Mouse (Mus musculus) embryonic facial prominence, embryonic 15.5 days (tissue): ENCODE measurements around the gene Olfr868. TPM values are rescaled to one million over a fixed set of nuclear protein-coding genes. Genes with fewer than 3 reads are reported as not detected.

Experiments used
- ATAC-seq: fragments of 200-750 bp; cut with Nextera tagmentation; 2 replicates; pipeline ENCODE4 v1.8.0; 2017; ENCODE audit warnings: low read depth, moderate TSS enrichment; ENCODE audit not compliant: insufficient number of reproducible peaks, low FRiP score, low TSS enrichment
- H3K27ac ChIP-seq: fragments of 300-500 bp; sonication (generic); replicated peaks from 2 replicates; pipeline ENCODE4 v1.5.1; 2015; ENCODE audit warnings: mild to moderate bottlenecking, inconsistent platforms
- H3K27me3 ChIP-seq: fragments of 300-500 bp; sonication (generic); 2 replicates; pipeline ENCODE4 v1.6.1; 2015; ENCODE audit warnings: inconsistent platforms
- H3K36me3 ChIP-seq: fragments of 300-500 bp; sonication (generic); 2 replicates; pipeline ENCODE4 v1.6.1; 2015; ENCODE audit warnings: mild to moderate bottlenecking, inconsistent platforms
- H3K4me1 ChIP-seq: fragments of 300-500 bp; sonication (generic); 2 replicates; pipeline ENCODE4 v1.6.1; 2015; ENCODE audit warnings: inconsistent platforms
- H3K4me2 ChIP-seq: fragments of 300-500 bp; sonication (generic); replicated peaks from 2 replicates; pipeline ENCODE4 v1.6.1; 2015; ENCODE audit warnings: mild to moderate bottlenecking, inconsistent platforms
- H3K4me3 ChIP-seq: fragments of 300-500 bp; sonication (generic); replicated peaks from 2 replicates; pipeline ENCODE4 v1.5.1; 2015; ENCODE audit warnings: mild to moderate bottlenecking, inconsistent platforms
- H3K9ac ChIP-seq: fragments of 300-500 bp; sonication (generic); 2 replicates; pipeline ENCODE4 v1.6.1; 2015; ENCODE audit warnings: inconsistent platforms
- H3K9me3 ChIP-seq: fragments of 300-500 bp; sonication (generic); replicated peaks from 2 replicates; pipeline ENCODE4 v1.6.1; 2016; ENCODE audit warnings: inconsistent platforms
- WGBS: fragments of 180-500 bp; shearing (Covaris S2); methylation state at CpG from one replicate; pipeline ENCODE4 v1.1.7; 2015; 5-methylcytosine and 5-hydroxymethylcytosine counted together
- polyA plus RNA-seq: library from polyadenylated mRNA; unstranded; fragments of >200 nt; fragmentation: Nextera tagmentation; extraction: Ambion mirVana; gene quantifications from 2 replicates; pipeline ENCODE4 v1.2.1, GENCODE M21; 2015

Olfr868 gene
- polyA plus RNA-seq, result not detected in 2 replicates

DNA sequence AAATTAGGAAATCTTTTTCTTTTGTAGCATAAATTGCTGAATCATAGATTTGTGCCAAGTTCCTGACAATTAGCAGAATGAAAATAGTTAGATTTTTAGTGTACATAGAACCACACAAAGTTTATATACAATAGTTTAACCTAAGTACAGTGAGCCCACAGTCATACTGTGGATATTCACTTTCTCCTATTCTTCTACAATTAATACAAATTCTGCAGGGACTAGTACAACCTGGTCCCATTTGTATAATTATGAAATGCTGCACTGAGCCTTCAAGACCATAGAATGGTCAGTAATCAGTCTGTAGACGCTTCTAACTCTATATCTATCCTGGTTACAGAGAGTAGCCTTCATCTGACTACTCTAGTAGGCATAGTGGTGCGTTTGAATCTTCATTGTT is at the start of gene Olfr868:
Gene Olfr868, plus strand, starts transcription at position 301 of the 400 bp plus-strand sequence.
- H3K9me3 ChIP-seq, result no peaks in the 10 kb centered on the region
- H3K36me3 ChIP-seq, result no peaks in the 10 kb centered on the region
- H3K4me2 ChIP-seq, result no peak within 1 kb of the TSS
- no peak within 1 kb of the TSS for H3K9ac ChIP-seq
- H3K27ac ChIP-seq, result no peak within 1 kb of the TSS
- H3K4me3 ChIP-seq, result no peak within 1 kb of the TSS
- no peaks in the 10 kb centered on the region for H3K4me1 ChIP-seq
- no peak for ATAC-seq
- 40% methylated on average over 2 of the region's 2 CpGs for WGBS
- H3K27me3 ChIP-seq, result no peaks in the 10 kb centered on the region

GRCm38 (mm10) chr9:20057462-20057861 is 41.0 kb upstream of the Olfr868 start, which contains the start of gene Olfr867:
Gene Olfr867 (minus strand): TSS chr9:20057562.
- Histone ChIP-seq H3K9me3 (0 out of 2 replicates have a peak, but pooled peaks cover 4% of the 10 kb centered on the region), H3K27ac (no peak within 1 kb of the TSS), H3K4me2 (no peak within 1 kb of the TSS), H3K4me1 (no peaks in the 10 kb centered on the region), H3K36me3 (no peaks in the 10 kb centered on the region), H3K4me3 (no peak within 1 kb of the TSS), H3K9ac (no peak within 1 kb of the TSS), H3K27me3 (no peaks in the 10 kb centered on the region)
- no peak for ATAC-seq
- WGBS, result 71% methylated on average over 1 of the region's 1 CpGs

- H3K9ac ChIP-seq, result no peak overlapping the region
- no peaks in the 10 kb centered on the region for H3K4me1 ChIP-seq
- H3K4me2 ChIP-seq, result no peak overlapping the region
- 71% methylated on average over 3 of the region's 3 CpGs for WGBS
- no peak overlapping the region for H3K4me3 ChIP-seq
- no peaks in the 10 kb centered on the region for H3K36me3 ChIP-seq
- no peak overlapping the region for H3K27ac ChIP-seq
- ATAC-seq, result no peak
- no peaks in the 10 kb centered on the region for H3K27me3 ChIP-seq
- H3K9me3 ChIP-seq, result peaks cover 7% of the 10 kb centered on the region; the same call in 1 of the 2 replicates
These were observed 28.2 kb upstream of the Olfr868 start for GRCm38 (mm10) chr9:20070236-20070635.

GRCm38 (mm10) chr9:20071291-20071690 is 27.1 kb upstream of the Olfr868 start:
- WGBS, result 96% methylated on average over 1 of the region's 1 CpGs
- H3K4me2 ChIP-seq, result no peak overlapping the region
- no peak for ATAC-seq
- no peaks in the 10 kb centered on the region for H3K36me3 ChIP-seq
- H3K9me3 ChIP-seq, result peaks cover 7% of the 10 kb centered on the region; the same call in 1 of the 2 replicates
- H3K4me1 ChIP-seq, result no peaks in the 10 kb centered on the region
- H3K9ac ChIP-seq, result no peak overlapping the region
- no peaks in the 10 kb centered on the region for H3K27me3 ChIP-seq
- no peak overlapping the region for H3K27ac ChIP-seq
- H3K4me3 ChIP-seq, result no peak overlapping the region

DNA sequence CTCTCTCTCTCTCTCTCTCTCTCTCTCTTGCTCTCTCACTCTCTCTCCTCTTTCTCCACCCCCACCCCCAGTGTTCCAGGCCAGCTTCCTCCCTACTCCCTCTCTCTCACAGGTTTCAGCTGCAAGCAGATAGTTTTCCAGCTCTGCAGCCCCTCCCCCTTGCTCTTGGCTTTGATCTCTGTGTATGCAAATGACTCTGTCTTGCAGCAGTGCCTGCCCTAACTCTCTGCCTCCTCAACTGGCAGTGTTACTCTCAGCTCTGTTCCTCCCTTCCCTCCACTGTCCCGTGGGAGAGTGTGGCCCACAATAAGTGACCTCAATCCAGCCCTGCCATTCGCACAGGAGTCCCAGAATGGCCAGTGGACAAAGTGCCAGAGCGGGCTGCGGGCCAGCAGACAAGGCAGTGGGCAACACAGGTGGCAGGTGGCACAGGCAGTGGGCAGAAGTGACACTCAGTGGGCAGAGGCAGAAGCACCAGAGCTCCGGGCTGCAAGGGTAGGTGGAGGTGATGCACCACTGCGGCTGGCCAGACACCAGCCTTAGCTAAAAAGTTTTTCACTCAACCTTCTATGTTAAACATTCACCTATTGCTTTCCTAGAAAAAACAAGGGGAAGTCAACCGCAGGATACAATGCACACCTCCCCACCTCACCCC is 24.8 kb upstream of the Olfr868 start:
- 66% methylated on average over 7 of the region's 7 CpGs for WGBS
- Histone ChIP-seq H3K4me3 (no peak overlapping the region), H3K36me3 (no peaks in the 10 kb centered on the region), H3K4me2 (no peak overlapping the region), H3K9me3 (peaks cover 7% of the 10 kb centered on the region; the same call in 1 of the 2 replicates), H3K27me3 (no peaks in the 10 kb centered on the region), H3K27ac (no peak overlapping the region), H3K9ac (no peak overlapping the region), H3K4me1 (no peaks in the 10 kb centered on the region)
- no peak for ATAC-seq

GRCm38 (mm10) chr9:20128709-20129108 is 30.3 kb downstream of the Olfr868 start, which contains the start of gene Olfr869:
Gene Olfr869 (plus strand): TSS chr9:20129009.
- 78% methylated on average over 2 of the region's 2 CpGs for WGBS

DNA sequence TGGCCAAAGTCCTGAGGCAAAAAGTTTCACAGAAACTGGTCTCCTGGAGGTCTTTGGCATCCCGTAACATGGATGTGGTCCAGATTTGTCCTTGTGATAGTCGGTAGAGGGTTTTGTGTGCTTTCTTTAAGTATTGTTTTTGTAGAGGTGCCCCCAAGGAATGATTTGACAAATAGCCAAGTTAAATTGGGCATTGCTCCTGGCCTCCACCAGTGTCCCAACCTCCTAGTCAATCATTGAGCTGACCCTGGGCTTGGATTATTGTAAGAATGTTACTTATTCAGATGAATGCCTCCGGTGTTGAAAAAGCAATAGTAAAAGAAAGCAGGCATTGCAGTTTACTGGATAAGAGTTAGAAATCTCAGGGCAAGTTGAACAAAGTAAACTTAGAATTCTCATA is 51.3 kb downstream of the Olfr868 start:
- Histone ChIP-seq H3K27me3 (no peaks in the 10 kb centered on the region), H3K36me3 (no peaks in the 10 kb centered on the region), H3K9me3 (no peaks in the 10 kb centered on the region), H3K4me3 (no peak overlapping the region), H3K4me2 (no peak overlapping the region), H3K4me1 (no peaks in the 10 kb centered on the region), H3K9ac (no peak overlapping the region), H3K27ac (no peak overlapping the region)
- ATAC-seq, result no peak
- 88% methylated on average over 3 of the region's 3 CpGs for WGBS

More at GRCm38 (mm10) chr9:20128709-20129108, 30.3 kb downstream of the Olfr868 start, which contains the start of gene Olfr869:
- Histone ChIP-seq H3K4me3 (no peak within 1 kb of the TSS), H3K36me3 (no peaks in the 10 kb centered on the region), H3K4me1 (no peaks in the 10 kb centered on the region), H3K27ac (no peak within 1 kb of the TSS), H3K27me3 (no peaks in the 10 kb centered on the region), H3K9me3 (no peaks in the 10 kb centered on the region), H3K9ac (no peak within 1 kb of the TSS), H3K4me2 (no peak within 1 kb of the TSS)
- ATAC-seq, result no peak

Other genes with a start within 250 kb of the Olfr868 start
- gene Olfr860, start 248.9 kb upstream of the Olfr868 start, polyA plus RNA-seq, result not detected in 2 replicates
- gene Olfr862, start 210.6 kb upstream of the Olfr868 start, polyA plus RNA-seq, result not detected in 2 replicates
- 0.28 and 0.29 TPM in 2 replicates for gene Olfr77, start 181.8 kb upstream of the Olfr868 start, polyA plus RNA-seq
- gene Olfr866, start 70.6 kb upstream of the Olfr868 start, polyA plus RNA-seq, result not detected in 2 replicates
- 0.20 TPM in 1 of 2 replicates, not detected in the other for gene Olfr867, start 41.1 kb upstream of the Olfr868 start, polyA plus RNA-seq
- gene Olfr869, start 30.4 kb downstream of the Olfr868 start, polyA plus RNA-seq, result not detected in 2 replicates
- gene Olfr870, start 75.4 kb downstream of the Olfr868 start, polyA plus RNA-seq, result 0.04 TPM in 1 of 2 replicates, not detected in the other
- gene Olfr871, start 113.6 kb downstream of the Olfr868 start, polyA plus RNA-seq, result not detected in 2 replicates
- not detected in 2 replicates for gene Olfr872, start 138.5 kb downstream of the Olfr868 start, polyA plus RNA-seq
- gene Olfr39, start 183.7 kb downstream of the Olfr868 start, polyA plus RNA-seq, result 0.19 TPM in 1 of 2 replicates, not detected in the other
- 0.11 and 0.12 TPM in 2 replicates for gene Olfr873, start 199.9 kb downstream of the Olfr868 start, polyA plus RNA-seq
- gene Olfr18, start 237.5 kb downstream of the Olfr868 start, polyA plus RNA-seq, result not detected in 2 replicates